Mouse (Mus musculus) embryo, embryonic 9.5 days (tissue): ENCODE results near the gene Apbb1.

Experiments used
- DNase-seq: peaks from one replicate; pipeline ENCODE4 v3.0.0-alpha.2; 2017; ENCODE audit errors: extremely low spot score

The Apbb1 gene

DNA sequence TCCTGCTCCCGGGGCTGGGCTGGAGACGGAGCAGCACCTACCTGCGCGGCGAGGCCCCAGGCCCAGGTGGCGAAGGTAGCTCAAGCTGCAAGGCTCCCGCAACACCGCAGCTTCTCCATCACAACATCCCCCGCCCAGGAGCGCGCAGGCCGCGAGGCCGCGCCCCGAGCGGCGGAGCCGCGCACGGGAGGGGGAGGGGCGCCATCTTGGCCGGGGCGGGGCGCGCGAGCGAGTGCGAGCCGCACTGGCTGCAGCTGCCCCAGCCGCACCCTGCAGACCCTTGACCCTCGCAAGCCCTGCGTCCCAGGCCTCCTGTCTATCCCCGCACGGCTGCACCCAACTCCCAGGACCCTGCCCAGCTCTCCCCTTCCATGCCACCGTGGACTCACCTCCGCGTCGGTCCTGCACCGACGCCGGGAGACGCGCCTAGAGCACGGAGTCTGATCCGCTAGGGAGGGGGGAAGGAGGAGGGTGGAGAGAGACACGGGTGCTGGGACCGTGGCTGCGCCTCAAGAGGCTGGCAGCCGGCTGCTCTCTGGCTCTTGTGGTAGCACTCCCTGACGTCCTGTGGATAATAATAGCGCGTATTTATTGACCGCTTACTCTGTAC is at the start of gene Apbb1:
Apbb1 (minus strand) TSS at position 560 of the 610 bp plus-strand sequence.
- peak; percentile 87 for DNase-seq

DNA sequence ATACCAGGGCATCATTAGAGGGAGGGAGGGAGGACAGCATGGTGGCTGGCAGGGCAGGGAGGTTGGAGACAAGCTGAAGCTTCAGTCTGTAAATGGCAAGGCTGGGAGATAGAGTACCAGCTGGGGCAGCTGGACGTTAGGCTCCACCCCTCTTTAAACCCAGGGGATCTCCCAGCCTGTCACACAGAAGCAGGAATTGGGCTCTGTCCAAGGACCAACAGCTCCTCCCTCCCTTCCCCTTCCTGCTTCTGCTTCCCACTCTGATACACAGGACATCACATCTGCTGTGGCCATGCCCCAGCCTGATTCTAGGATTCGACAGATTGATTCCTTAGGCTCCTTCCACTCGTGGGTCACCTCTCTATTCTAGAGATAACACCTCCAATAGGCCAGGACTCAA is 47.2 kb upstream of the Apbb1 start:
- DNase-seq = no peak

GRCm38 (mm10) chr7:105625397-105625796 is 43.9 kb upstream of the Apbb1 start:
- DNase-seq = no peak

DNA sequence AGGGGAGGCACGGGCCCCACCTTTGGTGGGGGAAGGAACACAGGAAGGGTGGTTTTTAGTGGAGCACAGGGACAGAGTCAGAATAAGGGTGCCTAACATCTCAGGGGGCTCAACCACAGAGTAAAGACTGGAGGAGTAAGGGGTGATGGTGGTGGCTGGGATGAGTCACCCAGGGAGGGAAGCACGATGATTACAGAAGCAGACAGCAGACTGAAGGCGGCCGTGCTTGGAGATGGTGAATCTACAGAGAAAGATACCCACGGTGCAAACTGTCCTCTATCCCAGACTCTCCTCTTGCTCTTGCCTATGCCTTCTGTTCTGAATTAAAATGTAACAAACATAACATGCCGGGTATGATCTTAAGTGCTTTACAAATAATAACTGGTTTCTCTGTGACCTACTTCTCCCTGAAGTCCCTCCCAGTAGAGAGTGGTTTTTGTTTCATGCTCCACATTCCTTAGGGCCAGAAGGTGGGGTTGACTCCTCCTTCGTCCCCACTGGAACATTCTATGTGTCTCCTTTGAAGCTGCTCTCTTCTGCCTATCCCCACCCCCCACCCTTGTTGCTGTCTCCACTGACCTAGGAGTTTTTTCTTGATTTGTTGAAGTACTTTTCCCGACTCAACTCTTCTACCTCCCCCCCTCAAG is 40.3 kb upstream of the Apbb1 start:
- no peak for DNase-seq

GRCm38 (mm10) chr7:105621053-105621452 is 39.6 kb upstream of the Apbb1 start:
- no peak for DNase-seq

- no peak for DNase-seq
Observed at GRCm38 (mm10) chr7:105619701-105620100, 38.2 kb upstream of the Apbb1 start.

DNA sequence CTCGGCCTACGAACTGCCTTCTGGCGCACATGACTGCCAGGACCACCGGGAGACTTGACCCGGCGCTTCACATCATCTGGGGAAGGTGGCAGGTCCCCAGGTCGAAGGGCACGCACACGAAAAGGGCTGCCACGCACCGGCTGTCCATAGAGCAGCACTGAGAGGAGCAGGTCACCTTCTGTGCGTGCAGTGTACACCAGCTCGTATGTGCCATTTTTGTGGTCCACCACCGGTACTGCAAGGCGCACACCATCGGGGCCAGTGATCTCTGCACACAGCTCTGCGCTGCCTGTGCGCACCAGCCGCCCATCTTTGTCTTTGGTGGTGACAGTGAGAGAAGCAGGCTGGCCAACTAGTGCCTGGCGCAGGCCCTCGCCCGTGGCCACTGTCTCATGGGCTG is 36.4 kb upstream of the Apbb1 start:
- no peak for DNase-seq

DNA sequence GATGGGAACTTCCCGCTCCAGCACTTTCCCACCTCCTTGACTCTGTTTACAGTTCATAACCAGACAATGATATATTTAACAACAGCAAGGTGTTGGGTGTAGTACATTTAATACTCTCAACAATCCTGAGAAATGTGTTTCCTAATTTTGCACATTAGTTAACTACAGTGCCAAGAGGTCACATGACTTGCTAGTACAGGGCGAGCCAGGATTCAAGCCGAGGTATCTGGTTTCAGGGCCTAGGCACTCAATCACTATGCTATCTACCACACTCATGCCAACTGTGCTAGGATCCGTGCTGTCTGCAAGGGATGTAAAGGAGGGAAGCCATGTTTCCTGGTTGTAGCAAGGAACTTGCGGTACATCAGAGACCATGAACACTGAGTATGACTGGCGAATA is 35.1 kb upstream of the Apbb1 start:
- DNase-seq = no peak

GRCm38 (mm10) chr7:105615720-105616119 is 34.3 kb upstream of the Apbb1 start:
- no peak for DNase-seq

DNA sequence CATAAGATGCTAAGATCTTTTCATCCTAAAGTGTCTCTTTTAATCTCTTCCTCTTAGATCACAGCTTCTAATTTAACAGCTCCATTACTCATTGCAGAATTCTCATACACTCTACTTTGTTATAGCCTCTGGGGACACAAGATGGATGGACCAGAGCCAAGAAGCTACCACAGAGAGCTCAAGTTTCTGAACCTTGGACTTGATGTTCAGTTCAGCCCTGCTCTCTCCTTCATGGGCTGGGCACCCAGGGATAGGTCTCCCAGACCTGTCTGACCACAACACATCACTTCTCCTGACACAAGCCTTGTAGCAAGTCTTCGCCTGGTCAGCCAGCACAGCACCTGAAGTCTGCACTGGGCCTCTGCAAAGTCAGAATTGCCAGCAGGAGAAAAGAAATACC is 32.9 kb upstream of the Apbb1 start:
- no peak for DNase-seq

DNA sequence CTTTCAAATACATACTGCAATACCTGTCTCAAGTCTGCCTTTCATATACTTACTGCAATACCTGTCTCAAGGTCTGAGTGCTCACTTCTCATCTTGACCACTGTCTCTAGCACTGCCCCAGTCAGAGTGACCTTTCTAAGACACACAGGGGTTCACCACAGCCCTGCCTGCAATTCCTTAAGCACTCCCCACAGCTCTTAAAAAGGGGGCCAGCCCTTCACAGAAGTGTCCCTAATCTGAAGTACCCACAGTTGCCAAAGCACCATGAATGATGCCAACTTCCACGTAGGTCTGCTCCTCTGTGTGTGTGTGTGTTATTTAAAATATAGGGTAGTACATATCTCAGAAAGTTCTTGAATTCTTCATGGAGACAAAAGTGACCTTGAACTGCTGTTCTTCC is 30.3 kb upstream of the Apbb1 start:
- DNase-seq = no peak

- no peak for DNase-seq
Observed at GRCm38 (mm10) chr7:105608467-105608866, 27.0 kb upstream of the Apbb1 start.

- DNase-seq = peak; percentile 58
Observed at GRCm38 (mm10) chr7:105602860-105603623, 21.6 kb upstream of the Apbb1 start.

DNA sequence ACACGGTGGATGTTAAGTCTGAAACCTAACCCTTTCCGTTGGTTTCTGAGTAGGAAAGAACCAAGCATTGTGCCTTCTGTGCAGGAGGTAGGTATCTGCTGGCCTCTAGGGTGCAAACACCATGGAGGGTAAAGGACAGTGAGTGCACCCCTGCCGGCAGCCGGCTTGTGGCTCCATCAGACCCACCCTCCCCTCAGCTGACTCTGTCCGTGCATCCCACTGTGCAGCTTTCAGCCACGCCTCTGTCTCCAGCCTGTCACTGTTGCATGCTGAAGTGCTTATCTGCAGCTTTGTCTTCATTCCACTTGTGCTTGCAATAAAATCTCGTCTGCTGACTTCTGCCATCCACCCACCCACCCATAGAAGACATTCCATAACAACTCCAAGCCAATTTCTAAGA is 8.6 kb upstream of the Apbb1 start:
- no peak for DNase-seq

GRCm38 (mm10) chr7:105588325-105588912 is 7.0 kb upstream of the Apbb1 start:
- no peak for DNase-seq

GRCm38 (mm10) chr7:105581959-105582358 is 506 bp upstream of the Apbb1 start:
- DNase-seq = no peak

DNA sequence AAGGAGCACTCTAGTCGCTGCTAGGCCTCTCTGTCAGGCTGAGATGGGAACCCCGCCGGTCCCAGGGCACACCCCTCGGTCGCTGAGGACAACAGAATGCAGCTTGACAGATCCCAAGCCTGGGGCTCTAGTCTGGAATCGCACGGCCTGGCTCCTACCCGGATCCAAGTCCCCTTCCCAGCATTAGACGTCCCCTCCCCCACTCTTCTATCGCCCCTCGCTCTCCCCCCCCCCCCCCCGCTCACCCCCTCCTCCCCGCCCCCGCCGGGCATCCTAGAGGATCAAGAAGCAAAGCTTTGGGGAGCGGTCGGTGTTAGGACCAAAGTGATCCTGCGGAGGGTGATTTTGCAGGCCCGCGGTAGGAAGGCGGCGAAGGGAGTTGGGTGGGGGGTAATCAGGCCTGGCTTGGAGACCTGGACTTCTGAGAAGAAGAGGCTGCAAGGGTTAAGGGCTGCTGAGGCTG is 795 bp downstream of the Apbb1 start:
- DNase-seq = no peak

DNA sequence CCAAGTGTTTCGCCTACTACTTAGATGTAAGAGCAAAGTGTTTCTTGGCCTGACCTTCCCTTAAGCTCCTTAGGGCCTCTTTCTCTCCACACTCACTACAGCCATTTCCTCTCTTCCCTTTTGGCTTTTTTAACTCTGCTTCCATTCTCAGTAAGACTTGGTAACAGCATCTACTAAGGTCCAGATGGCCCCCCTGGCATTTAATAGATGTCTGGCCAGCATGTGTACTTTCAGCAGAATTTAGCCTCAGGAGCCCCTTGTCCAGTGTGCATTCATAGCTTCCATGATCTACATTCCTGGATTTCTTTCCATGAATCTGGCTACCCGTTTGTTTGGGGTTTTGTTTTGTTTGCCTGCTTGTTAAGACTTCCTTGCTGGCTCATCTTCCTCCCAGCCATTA is 3.0 kb downstream of the Apbb1 start:
- DNase-seq = no peak

DNA sequence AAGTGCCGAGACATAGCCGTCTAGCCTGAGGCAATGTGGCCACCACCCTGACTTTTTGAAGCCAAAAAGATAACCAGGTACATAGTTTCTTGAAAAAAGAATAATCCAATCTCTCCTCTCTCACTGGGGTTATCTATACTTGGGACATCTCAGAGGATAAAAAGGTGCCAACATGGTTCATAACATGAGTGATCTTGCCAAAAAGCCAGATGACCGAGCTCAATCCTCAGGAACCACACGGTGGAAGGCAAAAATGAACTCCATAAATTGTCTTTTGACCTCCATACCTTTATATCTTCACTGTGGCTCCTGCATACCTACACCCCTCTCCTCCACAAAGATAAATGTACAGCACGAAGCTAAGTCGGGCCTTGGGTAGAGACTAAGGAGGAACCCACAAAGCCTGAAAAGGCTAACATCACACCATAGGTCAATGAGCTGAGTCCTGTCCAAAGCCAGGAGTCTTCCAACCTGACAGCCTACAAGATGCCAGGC is 4.0 kb downstream of the Apbb1 start:
- DNase-seq = no peak

GRCm38 (mm10) chr7:105576166-105576748 is 5.2 kb downstream of the Apbb1 start:
- no peak for DNase-seq

- DNase-seq = no peak
Observed at GRCm38 (mm10) chr7:105574537-105574936, 6.9 kb downstream of the Apbb1 start.

DNA sequence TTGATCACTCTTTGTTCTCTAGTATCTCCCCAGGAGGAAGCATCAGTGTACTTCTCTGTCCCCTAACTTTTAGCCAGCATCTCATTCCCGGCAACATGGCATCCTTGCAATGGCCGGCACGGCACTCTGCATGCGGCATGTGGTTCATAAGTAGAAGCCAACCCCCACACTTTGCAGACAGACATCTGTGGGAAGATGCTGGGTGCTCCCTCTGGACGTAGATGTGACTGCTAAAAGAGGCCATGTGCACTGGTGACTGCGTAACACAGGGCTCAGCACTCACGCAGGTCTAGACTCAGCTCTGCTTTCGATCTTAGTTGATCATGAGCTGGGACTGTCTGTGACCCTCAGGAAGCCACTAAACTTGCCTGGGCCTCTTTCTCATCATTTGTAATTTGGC is 8.5 kb downstream of the Apbb1 start:
- DNase-seq = no peak
